Mouse (Mus musculus): Measurements from ENCODE around the gene Egfr. TPM values are rescaled to one million over a fixed set of nuclear protein-coding genes. Genes with fewer than 3 reads are reported as not detected.

Egfr gene
- polyA plus RNA-seq, 1 experiment from 2014 or later: 9.2 TPM

- DNase-seq: no peak
- WGBS: 47% methylated on average over 3 of the region's 3 CpGs
- H3K9ac ChIP-seq: no peak overlapping the region
- H3K4me1 ChIP-seq (ENCODE audit: insufficient read depth): 0 out of 2 replicates have a peak, but pooled peaks cover 2% of the 10 kb centered on the region
- no peaks in the 10 kb centered on the region for H3K9me3 ChIP-seq (ENCODE audit: low read depth, low read length)
- ATAC-seq (ENCODE audit: insufficient read depth): no peak
- H3K27ac ChIP-seq (ENCODE audit: low read depth): no peak overlapping the region
- H3K36me3 ChIP-seq (ENCODE audit: insufficient read depth): no peaks in the 10 kb centered on the region
- H3K4me3 ChIP-seq (ENCODE audit: low read depth, low read length): no peak overlapping the region
- TF ChIP-seq CTCF (IDR thresholded peaks at IDR 0.05; ENCODE audit: low read depth): no peak
- no peak overlapping the region for H3K4me2 ChIP-seq
- no peaks in the 10 kb centered on the region for H3K27me3 ChIP-seq (ENCODE audit: insufficient read depth, low read length)
These were observed 77.5 kb downstream of the Egfr start for GRCm38 (mm10) chr11:16829468-16829867.

GRCm38 (mm10) chr11:16830531-16831227, 78.7 kb downstream of the Egfr start:
- DNase-seq (no peak), ATAC-seq (ENCODE audit: insufficient read depth) (no peak)
- 63% methylated on average over 8 of the region's 8 CpGs for WGBS
- Histone ChIP-seq H3K36me3 (ENCODE audit: insufficient read depth) (no peaks in the 10 kb centered on the region), H3K9me3 (ENCODE audit: low read depth, low read length) (no peaks in the 10 kb centered on the region), H3K27me3 (ENCODE audit: insufficient read depth, low read length) (no peaks in the 10 kb centered on the region), H3K4me1 (ENCODE audit: insufficient read depth) (0 out of 2 replicates have a peak, but pooled peaks cover 2% of the 10 kb centered on the region), H3K4me3 (ENCODE audit: low read depth, low read length) (no peak overlapping the region), H3K27ac (ENCODE audit: low read depth) (no peak overlapping the region), H3K4me2 (no peak overlapping the region), H3K9ac (no peak overlapping the region)
- no peak for TF ChIP-seq CTCF (IDR thresholded peaks at IDR 0.05; ENCODE audit: low read depth)

DNA sequence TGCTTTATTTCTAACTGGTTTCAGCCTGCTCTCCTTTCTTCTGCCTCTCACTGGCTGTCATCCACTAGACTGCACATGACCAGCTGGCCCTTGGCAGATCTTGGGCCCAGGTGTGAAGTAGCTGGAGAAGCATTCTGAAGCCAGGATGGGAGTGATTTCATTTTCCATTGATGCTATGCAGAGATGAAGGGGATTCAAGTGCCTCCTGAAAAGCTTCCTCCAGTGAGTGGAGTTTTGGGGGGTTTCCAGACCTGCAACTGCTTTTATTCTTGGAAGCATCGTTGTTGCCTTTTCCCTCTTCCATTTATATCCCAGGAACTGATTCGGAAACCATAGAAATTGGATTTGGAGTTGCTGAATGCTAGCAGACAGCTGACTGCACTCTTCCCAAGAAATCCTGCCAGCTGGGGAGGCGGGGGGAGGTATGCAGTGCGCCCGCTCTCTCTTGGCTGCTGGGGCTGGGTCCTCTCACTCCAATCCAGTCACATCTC, 80.0 kb downstream of the Egfr start:
- Histone ChIP-seq H3K27ac (ENCODE audit: low read depth) (peak overlapping the region; percentile 42; the same call in 1 of the 2 replicates), H3K4me1 (ENCODE audit: insufficient read depth) (0 out of 2 replicates have a peak, but pooled peaks cover 2% of the 10 kb centered on the region), H3K36me3 (ENCODE audit: insufficient read depth) (no peaks in the 10 kb centered on the region), H3K9ac (no peak overlapping the region), H3K4me3 (ENCODE audit: low read depth, low read length) (no peak overlapping the region), H3K9me3 (ENCODE audit: low read depth, low read length) (no peaks in the 10 kb centered on the region), H3K4me2 (no peak overlapping the region), H3K27me3 (ENCODE audit: insufficient read depth, low read length) (no peaks in the 10 kb centered on the region)
- 61% methylated on average over 5 of the region's 5 CpGs for WGBS
- TF ChIP-seq CTCF (IDR thresholded peaks at IDR 0.05; ENCODE audit: low read depth): no peak
- ATAC-seq (ENCODE audit: insufficient read depth) (no peak; the same call in 1 of the 2 replicates), DNase-seq (peak; percentile 24)

- Histone ChIP-seq H3K36me3 (ENCODE audit: insufficient read depth) (no peaks in the 10 kb centered on the region), H3K4me1 (ENCODE audit: insufficient read depth) (no peaks in the 10 kb centered on the region; the same call in 1 of the 2 replicates), H3K4me2 (no peak overlapping the region), H3K27ac (ENCODE audit: low read depth) (no peak overlapping the region), H3K9ac (no peak overlapping the region), H3K27me3 (ENCODE audit: insufficient read depth, low read length) (no peaks in the 10 kb centered on the region), H3K4me3 (ENCODE audit: low read depth, low read length) (no peak overlapping the region), H3K9me3 (ENCODE audit: low read depth, low read length) (no peaks in the 10 kb centered on the region)
- no peak for DNase-seq
- ATAC-seq (ENCODE audit: insufficient read depth): no peak
- WGBS: 73% methylated on average over 3 of the region's 3 CpGs
- TF ChIP-seq CTCF (IDR thresholded peaks at IDR 0.05; ENCODE audit: low read depth): no peak
These were observed 86.8 kb downstream of the Egfr start for GRCm38 (mm10) chr11:16838772-16839171.

DNA sequence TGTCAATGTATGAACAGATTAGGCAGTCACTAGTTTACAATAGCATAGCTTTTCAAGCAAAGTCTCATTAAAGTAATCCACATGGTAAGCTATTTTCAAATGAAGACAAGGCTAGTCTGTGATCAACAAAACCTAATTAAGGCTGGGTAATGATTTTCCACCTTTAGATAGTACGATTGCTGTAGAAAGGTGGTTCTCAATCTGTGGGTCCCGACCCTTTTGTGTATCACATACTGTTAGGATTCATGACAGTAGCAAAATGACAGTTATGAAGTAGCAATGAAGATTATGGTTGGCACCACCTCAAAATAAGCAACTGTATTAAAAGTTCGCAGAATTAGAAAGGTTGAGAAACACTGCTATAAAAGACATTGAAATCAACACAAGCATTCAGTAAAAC, 90.9 kb downstream of the Egfr start:
- DNase-seq (no peak), ATAC-seq (ENCODE audit: insufficient read depth) (no peak)
- Histone ChIP-seq H3K4me3 (ENCODE audit: low read depth, low read length) (no peak overlapping the region), H3K27me3 (ENCODE audit: insufficient read depth, low read length) (no peaks in the 10 kb centered on the region), H3K27ac (ENCODE audit: low read depth) (no peak overlapping the region), H3K36me3 (ENCODE audit: insufficient read depth) (no peaks in the 10 kb centered on the region), H3K4me1 (ENCODE audit: insufficient read depth) (no peaks in the 10 kb centered on the region; the same call in 1 of the 2 replicates), H3K4me2 (no peak overlapping the region), H3K9ac (no peak overlapping the region), H3K9me3 (ENCODE audit: low read depth, low read length) (no peaks in the 10 kb centered on the region)
- no peak for TF ChIP-seq CTCF (IDR thresholded peaks at IDR 0.05; ENCODE audit: low read depth)
- WGBS: 77% methylated on average over 3 of the region's 3 CpGs

DNA sequence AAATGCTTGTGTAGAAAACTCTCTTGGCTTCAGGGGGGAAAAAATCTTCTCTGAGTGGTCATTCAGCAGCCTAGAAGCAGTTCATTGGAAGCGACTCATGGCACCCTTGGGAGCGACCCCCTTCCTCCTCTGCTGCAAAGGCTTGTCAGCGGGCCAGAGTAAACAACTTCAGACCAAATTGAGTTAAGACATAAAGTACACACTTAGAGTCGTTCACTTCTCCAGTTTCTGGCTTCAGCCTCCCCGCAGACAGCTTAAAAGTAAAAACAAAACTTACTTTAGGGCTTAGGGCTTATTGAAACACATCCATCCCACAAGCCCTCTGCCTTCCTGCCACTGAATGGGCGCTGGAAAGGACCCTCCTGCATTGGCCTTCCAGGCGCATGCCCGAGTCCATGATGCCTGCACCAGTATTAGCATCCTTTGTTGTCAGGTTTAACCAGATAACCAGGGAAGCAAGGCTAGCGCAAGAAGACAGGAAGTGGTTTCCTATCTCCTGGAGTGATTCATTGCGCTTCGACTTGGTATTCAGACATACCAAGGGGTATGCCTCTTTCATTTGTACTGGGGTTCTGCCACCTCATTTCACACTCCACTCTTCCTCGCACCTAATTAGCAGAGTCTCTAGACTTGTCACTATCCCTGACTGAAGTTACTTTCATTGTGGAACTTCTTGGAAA, 92.0 kb downstream of the Egfr start:
- peak; percentile 80 for ATAC-seq (ENCODE audit: insufficient read depth)
- Histone ChIP-seq H3K9me3 (ENCODE audit: low read depth, low read length) (no peaks in the 10 kb centered on the region), H3K4me1 (ENCODE audit: insufficient read depth) (no peaks in the 10 kb centered on the region; the same call in 1 of the 2 replicates), H3K9ac (no peak overlapping the region), H3K27me3 (ENCODE audit: insufficient read depth, low read length) (no peaks in the 10 kb centered on the region), H3K4me2 (peak overlapping the region; percentile 44), H3K4me3 (ENCODE audit: low read depth, low read length) (no peak overlapping the region), H3K36me3 (ENCODE audit: insufficient read depth) (no peaks in the 10 kb centered on the region), H3K27ac (ENCODE audit: low read depth) (peak overlapping the region; percentile 51; the same call in 1 of the 2 replicates)
- TF ChIP-seq CTCF (IDR thresholded peaks at IDR 0.05; ENCODE audit: low read depth): no peak
- 22% methylated on average over 12 of the region's 12 CpGs for WGBS
- peak; percentile 70 for DNase-seq

GRCm38 (mm10) chr11:16848881-16849280, 96.9 kb downstream of the Egfr start:
- H3K4me1 ChIP-seq (ENCODE audit: insufficient read depth): no peaks in the 10 kb centered on the region; the same call in 1 of the 2 replicates
- no peaks in the 10 kb centered on the region for H3K9me3 ChIP-seq (ENCODE audit: low read depth, low read length)
- no peak overlapping the region for H3K27ac ChIP-seq (ENCODE audit: low read depth)
- H3K36me3 ChIP-seq (ENCODE audit: insufficient read depth): no peaks in the 10 kb centered on the region
- no peak overlapping the region for H3K4me3 ChIP-seq (ENCODE audit: low read depth, low read length)
- ATAC-seq (ENCODE audit: insufficient read depth) (no peak), DNase-seq (no peak)
- H3K27me3 ChIP-seq (ENCODE audit: insufficient read depth, low read length): no peaks in the 10 kb centered on the region
- WGBS: 77% methylated on average over 6 of the region's 6 CpGs
- no peak for TF ChIP-seq CTCF (IDR thresholded peaks at IDR 0.05; ENCODE audit: low read depth)
- H3K9ac ChIP-seq: no peak overlapping the region
- no peak overlapping the region for H3K4me2 ChIP-seq
